Mouse (Mus musculus) MEL (cell line): ENCODE data around the gene Cdt1. TPM values are rescaled to one million over a fixed set of nuclear protein-coding genes. Genes with fewer than 3 reads are reported as not detected.

Source experiments
- DNase-seq: peaks from one replicate; pipeline ENCODE4 v3.0.0; 2011; ENCODE audit warnings: low read depth, low spot score
- H3K27ac ChIP-seq: 2 replicates; pipeline ENCODE4 v1.5.1; 2012; ENCODE audit warnings: low read depth, mild to moderate bottlenecking, control low read depth, low read length, moderate library complexity; ENCODE audit not compliant: control insufficient read depth
- H3K27me3 ChIP-seq, 2 experiments: fragments of 150-350 bp in 1 of 2; sonication (generic) in 1 of 2; 2 replicates each; pipeline ENCODE4 v1.6.1; 2012; ENCODE audit warnings: low read length in 2 of 2, mild to moderate bottlenecking in 2 of 2, improper control_type of control experiment in 1 of 2, moderate library complexity in 1 of 2; ENCODE audit not compliant: insufficient read depth in 2 of 2, control insufficient read depth in 1 of 2
- H3K36me3 ChIP-seq, 2 experiments: 2 replicates each; pipeline ENCODE4 v1.6.1; 2012 to 2014; ENCODE audit warnings: low read length in 2 of 2, improper control_type of control experiment in 1 of 2, inconsistent platforms in 1 of 2, mild to moderate bottlenecking in 1 of 2; ENCODE audit not compliant: insufficient read depth in 2 of 2, control insufficient read depth in 1 of 2
- H3K4me1 ChIP-seq, 2 experiments: fragments of 150-350 bp in 1 of 2; sonication (generic) in 1 of 2; 2 replicates each; pipeline ENCODE4 v1.6.1; 2012; ENCODE audit warnings: low read length in 2 of 2, improper control_type of control experiment in 1 of 2, mild to moderate bottlenecking in 1 of 2; ENCODE audit not compliant: insufficient read depth in 2 of 2, control insufficient read depth in 1 of 2
- H3K4me3 ChIP-seq, 2 experiments: fragments of 150-350 bp in 1 of 2; sonication (generic) in 1 of 2; 2 replicates each; pipeline ENCODE4 v1.5.1; 2012; ENCODE audit warnings: low read depth in 2 of 2, low read length in 2 of 2, mild to moderate bottlenecking in 2 of 2, moderate library complexity in 2 of 2, control low read depth in 1 of 2, improper control_type of control experiment in 1 of 2; ENCODE audit not compliant: control insufficient read depth in 1 of 2, insufficient read depth in 1 of 2
- H3K79me2 ChIP-seq: 2 replicates; pipeline ENCODE4 v1.6.1; 2012; ENCODE audit warnings: mild to moderate bottlenecking, low read length, moderate library complexity; ENCODE audit not compliant: control insufficient read depth, poor library complexity, insufficient read depth
- H3K9ac ChIP-seq: 2 replicates; pipeline ENCODE4 v1.6.1; 2012; ENCODE audit warnings: low read depth, mild to moderate bottlenecking, control low read depth, low read length, moderate library complexity; ENCODE audit not compliant: control insufficient read depth, poor library complexity, severe bottlenecking
- H3K9me3 ChIP-seq: fragments of 150-350 bp; sonication (generic); replicated peaks from 2 replicates; pipeline ENCODE4 v1.6.1; 2012; ENCODE audit warnings: mild to moderate bottlenecking, low read length, improper control_type of control experiment, moderate library complexity; ENCODE audit not compliant: insufficient read depth
- CHD1 ChIP-seq: IDR thresholded peaks from 2 replicates; pipeline ENCODE4 v1.6.1; 2012; ENCODE audit warnings: low read depth, mild to moderate bottlenecking, inconsistent platforms, low read length, improper control_type of control experiment
- CHD2 ChIP-seq: IDR thresholded peaks from 2 replicates; pipeline ENCODE4 v1.6.1; 2011; ENCODE audit warnings: low read length, improper control_type of control experiment
- EP300 ChIP-seq, 2 experiments: IDR thresholded peaks; 2 replicates each; pipeline ENCODE4 v1.6.1; 2011; ENCODE audit warnings: improper control_type of control experiment in 2 of 2, low read length in 2 of 2, low read depth in 1 of 2, mild to moderate bottlenecking in 1 of 2
- ETS1 ChIP-seq: IDR thresholded peaks from 2 replicates; pipeline ENCODE4 v1.6.1; 2012; ENCODE audit warnings: low read depth, mild to moderate bottlenecking, inconsistent platforms, low read length, improper control_type of control experiment, moderate library complexity
- HCFC1 ChIP-seq: IDR thresholded peaks from 2 replicates; pipeline ENCODE4 v1.6.1; 2012; ENCODE audit warnings: low read depth, mild to moderate bottlenecking, inconsistent platforms, low read length, improper control_type of control experiment, moderate library complexity
- KAT2A ChIP-seq: conservative IDR thresholded peaks from 2 replicates; pipeline ENCODE4 v1.6.1; 2012; ENCODE audit warnings: low read depth, low read length, improper control_type of control experiment, inconsistent platforms
- MAFK ChIP-seq: IDR thresholded peaks from 2 replicates; pipeline ENCODE4 v1.6.1; 2011; ENCODE audit warnings: low read depth, mild to moderate bottlenecking, low read length, improper control_type of control experiment, borderline replicate concordance
- MAX ChIP-seq: IDR thresholded peaks from 2 replicates; pipeline ENCODE4 v1.6.1; 2011; ENCODE audit warnings: low read length, improper control_type of control experiment
- MXI1 ChIP-seq: IDR thresholded peaks from 2 replicates; pipeline ENCODE4 v1.6.1; 2011; ENCODE audit warnings: mild to moderate bottlenecking, low read depth, low read length, improper control_type of control experiment
- MYB ChIP-seq: IDR thresholded peaks from 2 replicates; pipeline ENCODE4 v1.6.1; 2011; ENCODE audit warnings: mild to moderate bottlenecking, low read depth, low read length, improper control_type of control experiment
- NRF1 ChIP-seq: IDR thresholded peaks from 2 replicates; pipeline ENCODE4 v1.6.1; 2014; ENCODE audit warnings: low read depth, mild to moderate bottlenecking, inconsistent platforms, low read length, improper control_type of control experiment, moderate library complexity; ENCODE audit not compliant: poor library complexity, insufficient read depth, severe bottlenecking
- POLR2AphosphoS2 ChIP-seq: IDR thresholded peaks from 2 replicates; pipeline ENCODE4 v1.6.1; 2011; ENCODE audit warnings: low read length, improper control_type of control experiment
- RAD21 ChIP-seq: IDR thresholded peaks from 2 replicates; pipeline ENCODE4 v1.6.1; 2011; ENCODE audit warnings: mild to moderate bottlenecking, low read depth, low read length, improper control_type of control experiment
- SIN3A ChIP-seq: IDR thresholded peaks from 2 replicates; pipeline ENCODE4 v1.6.1; 2012; ENCODE audit warnings: low read length, improper control_type of control experiment, inconsistent platforms
- SMC3 ChIP-seq: IDR thresholded peaks from 2 replicates; pipeline ENCODE4 v1.6.1; 2011; ENCODE audit warnings: low read depth, low read length, improper control_type of control experiment
- TBP ChIP-seq: IDR thresholded peaks from 2 replicates; pipeline ENCODE4 v1.8.0; 2011; ENCODE audit warnings: low read depth, low read length, improper control_type of control experiment
- TCF12 ChIP-seq: IDR thresholded peaks from 2 replicates; pipeline ENCODE4 v1.6.1; 2014; ENCODE audit warnings: low read depth, mild to moderate bottlenecking, inconsistent platforms, low read length, improper control_type of control experiment, moderate library complexity
- ZNF384 ChIP-seq: IDR thresholded peaks from 2 replicates; pipeline ENCODE4 v1.6.1; 2012; ENCODE audit warnings: low read depth, mild to moderate bottlenecking, inconsistent platforms, low read length, improper control_type of control experiment
- polyA plus RNA-seq, 2 experiments: library from polyadenylated mRNA; stranded (reverse) in 1 of 2; unstranded in 1 of 2; fragments of >175 nt in 1 of 2; fragments of >200 nt in 1 of 2; gene quantifications; 2 replicates each; pipeline versions ENCODE4 v1.2.1 to v1.2.4; 2012; ENCODE audit warnings: low replicate concordance in 2 of 2, low read depth in 1 of 2; ENCODE audit not compliant: insufficient read length in 2 of 2, insufficient read depth in 1 of 2, missing spikeins in 1 of 2
- total RNA-seq: library from RNA; depleted of rRNA; stranded (reverse); fragments of 300-350 nt; gene quantifications from 2 replicates; pipeline ENCODE4 v1.2.3, GENCODE M21; 2012

The Cdt1 gene
- total and polyA plus RNA-seq, 3 experiments, result 74.6 to 84.5 TPM; not detected in 1

DNA sequence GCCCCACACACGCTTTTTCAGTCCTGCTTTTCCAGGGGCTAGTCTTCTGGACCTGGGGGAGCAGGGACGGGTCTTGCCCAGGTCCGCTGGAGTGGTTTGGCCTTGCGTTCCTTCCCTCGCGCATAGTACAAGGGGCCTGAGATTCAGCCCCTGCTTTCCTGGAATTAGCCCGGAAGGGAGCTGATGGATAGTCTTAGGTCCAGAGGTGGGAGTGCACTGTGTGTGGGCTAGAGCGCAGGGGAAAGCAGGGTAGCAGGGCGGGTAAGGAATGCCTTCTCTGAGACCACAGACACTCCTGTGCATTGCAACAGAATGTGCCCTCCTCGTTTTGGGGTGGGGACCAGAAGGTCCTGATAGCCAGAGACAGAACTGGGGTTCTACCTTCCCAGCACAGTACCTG is 9.3 kb downstream of the Cdt1 start:
- no peak overlapping the region for H3K27ac ChIP-seq
- peaks cover 4 to 10% of the 10 kb centered on the region in 2 experiments; a peak in 3 of 4 replicates for H3K4me1 ChIP-seq
- H3K9ac ChIP-seq, result no peak overlapping the region
- no peaks in the 10 kb centered on the region for H3K27me3 ChIP-seq
- TF ChIP-seq SIN3A (no peak), POLR2AphosphoS2 (no peak), NRF1 (no peak)
- TF ChIP-seq, all 39 proteins: peak for 0
- H3K4me3 ChIP-seq, result no peak overlapping the region
- DNase-seq, result no peak
- H3K79me2 ChIP-seq, result peaks cover 13% of the 10 kb centered on the region
- H3K9me3 ChIP-seq, result no peaks in the 10 kb centered on the region
- peaks cover 0 to 10% of the 10 kb centered on the region in 2 experiments; a peak in 2 of 4 replicates for H3K36me3 ChIP-seq

DNA sequence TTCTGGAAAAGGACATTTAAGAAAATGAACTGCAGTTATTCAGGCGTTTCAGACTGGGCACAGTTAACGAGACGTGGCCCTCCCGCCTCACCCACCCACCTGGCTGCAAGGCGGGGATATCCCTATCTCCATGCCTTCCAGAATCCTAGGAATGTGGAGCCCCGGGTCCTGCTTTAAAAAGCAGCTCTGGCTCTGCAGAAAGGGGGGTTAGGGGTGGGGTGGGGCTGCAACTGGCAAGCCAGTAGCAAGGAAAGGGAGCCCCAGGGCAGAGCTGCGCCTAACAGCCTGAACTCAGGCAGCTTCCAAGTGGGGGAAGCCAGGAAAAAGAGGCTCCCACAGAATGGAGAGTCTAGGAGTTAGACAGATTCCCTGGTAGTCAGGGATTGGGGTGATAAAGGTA is 11.4 kb downstream of the Cdt1 start:
- no peak overlapping the region for H3K4me3 ChIP-seq
- H3K9ac ChIP-seq, result no peak overlapping the region
- H3K27ac ChIP-seq, result no peak overlapping the region
- H3K4me1 ChIP-seq, result peaks cover 4 to 10% of the 10 kb centered on the region in 2 experiments; a peak in 3 of 4 replicates
- TF ChIP-seq NRF1 (no peak), TCF12 (no peak), EP300 (IDR thresholded peaks at IDR 0.05; ENCODE audit: low read depth in 1 of 2, low read length in 2 of 2) (no peak), MYB (no peak), MAFK (no peak)
- H3K9me3 ChIP-seq, result no peaks in the 10 kb centered on the region
- no peak for DNase-seq
- H3K36me3 ChIP-seq, result peaks cover 0 to 5% of the 10 kb centered on the region in 2 experiments; a peak in 2 of 4 replicates
- no peaks in the 10 kb centered on the region for H3K27me3 ChIP-seq
- peaks cover 13% of the 10 kb centered on the region for H3K79me2 ChIP-seq

DNA sequence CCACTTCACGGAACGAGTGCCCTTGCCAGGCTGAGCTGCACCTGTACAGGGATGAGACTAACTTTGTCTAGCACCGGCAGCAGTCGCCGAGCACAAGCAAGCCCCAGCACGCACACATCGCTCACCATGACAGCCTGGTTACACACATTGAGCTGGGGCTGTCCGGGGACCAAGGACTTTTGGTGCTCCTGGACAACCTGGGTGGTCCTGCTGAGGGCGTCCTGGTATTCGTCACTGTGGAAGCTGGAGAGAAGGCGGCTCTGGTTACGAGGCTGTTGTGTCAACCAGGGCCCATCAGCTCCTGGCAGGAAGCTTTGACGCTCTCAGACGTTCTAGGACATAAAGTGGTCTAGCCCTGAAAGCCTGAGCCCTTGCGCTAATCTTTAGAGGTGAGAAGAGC is 13.1 kb downstream of the Cdt1 start:
- no peak overlapping the region for H3K27ac ChIP-seq
- peaks cover 7% of the 10 kb centered on the region for H3K79me2 ChIP-seq
- H3K9me3 ChIP-seq, result no peaks in the 10 kb centered on the region
- H3K9ac ChIP-seq, result no peak overlapping the region
- H3K36me3 ChIP-seq, result no peaks in the 10 kb centered on the region
- DNase-seq, result no peak
- no peaks in the 10 kb centered on the region for H3K27me3 ChIP-seq
- H3K4me1 ChIP-seq, result no peaks in the 10 kb centered on the region
- TF ChIP-seq ZNF384, result no peak
- TF ChIP-seq MXI1, result no peak
- no peak for TF ChIP-seq ETS1
- TF ChIP-seq POLR2AphosphoS2, result no peak
- TF ChIP-seq CHD2, result no peak
- no peak for TF ChIP-seq HCFC1
- TF ChIP-seq MAX, result no peak
- TF ChIP-seq KAT2A, result no peak
- TF ChIP-seq SMC3, result no peak
- no peak for TF ChIP-seq RAD21
- no peak for TF ChIP-seq CHD1
- no peak for TF ChIP-seq TBP
- no peak overlapping the region for H3K4me3 ChIP-seq
